Mouse (Mus musculus) liver, embryonic 14.5 days (tissue): ENCODE measurements around the gene Gm39566.

Experiments
- CTCF ChIP-seq: IDR thresholded peaks from 2 replicates; pipeline ENCODE4 v1.5.1; 2016; ENCODE audit warnings: antibody characterized with exemption, low read depth, control low read depth
- EP300 ChIP-seq: IDR thresholded peaks from 2 replicates; pipeline ENCODE4 v1.6.1; 2016; ENCODE audit warnings: antibody characterized with exemption, low read depth

GRCm38 (mm10) chr11:69816520-69816919, 1.4 kb upstream of the Gm39566 start:
- TF ChIP-seq CTCF (no peak), EP300 (no peak)
